Mouse (Mus musculus): Measurements from ENCODE around the gene Cxxc4. TPM values are rescaled to one million over a fixed set of nuclear protein-coding genes. Genes with fewer than 3 reads are reported as not detected.

Cxxc4 gene
- polyA plus RNA-seq, 1 experiment from 2014 or later = 10.6 TPM

DNA sequence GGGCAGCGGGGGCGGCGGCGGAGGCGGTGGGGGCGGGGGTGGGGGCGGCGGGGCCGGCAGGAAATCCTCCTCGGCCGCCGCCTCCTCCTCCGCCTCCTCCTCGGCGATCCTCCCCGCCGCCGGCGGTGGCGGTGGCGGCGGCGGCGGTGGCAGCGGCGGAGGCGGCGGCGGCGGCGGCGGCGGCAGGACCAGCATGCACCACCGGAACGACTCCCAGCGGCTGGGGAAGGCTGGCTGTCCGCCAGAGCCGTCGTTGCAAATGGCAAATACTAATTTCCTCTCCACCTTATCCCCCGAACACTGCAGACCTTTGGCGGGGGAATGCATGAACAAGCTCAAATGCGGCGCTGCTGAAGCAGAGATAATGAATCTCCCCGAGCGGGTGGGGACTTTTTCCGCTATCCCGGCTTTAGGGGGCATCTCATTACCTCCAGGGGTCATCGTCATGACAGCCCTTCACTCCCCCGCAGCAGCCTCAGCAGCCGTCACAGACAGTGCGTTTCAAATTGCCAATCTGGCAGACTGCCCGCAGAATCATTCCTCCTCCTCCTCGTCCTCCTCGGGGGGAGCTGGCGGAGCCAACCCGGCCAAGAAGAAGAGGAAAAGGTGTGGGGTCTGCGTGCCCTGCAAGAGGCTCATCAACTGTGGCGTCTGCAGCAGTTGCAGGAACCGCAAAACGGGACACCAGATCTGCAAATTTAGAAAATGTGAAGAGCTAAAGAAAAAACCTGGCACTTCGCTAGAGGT, 3.9 kb downstream of the Cxxc4 start:
- under 1% methylated on average over 31 of the region's 61 CpGs for WGBS
- ATAC-seq (ENCODE audit: insufficient number of reproducible peaks, insufficient read depth, low FRiP score, low read depth) = no peak

GRCm38 (mm10) chr3:134240718-134241025, 4.4 kb downstream of the Cxxc4 start:
- WGBS = 3% methylated on average over 6 of the region's 6 CpGs
- H3K27me3 ChIP-seq (ENCODE audit: control insufficient read depth, insufficient read depth, low read length) = no peaks in the 10 kb centered on the region
- no peaks in the 10 kb centered on the region for H3K9me3 ChIP-seq (ENCODE audit: control insufficient read depth, low read depth, low read length)
- H3K9ac ChIP-seq (replicated peaks; ENCODE audit: low read depth, low read length) = peak overlapping the region; percentile 79; the same call in 1 of the 2 replicates
- peaks cover 17% of the 10 kb centered on the region for H3K4me1 ChIP-seq (ENCODE audit: control insufficient read depth, insufficient read depth, low read length)
- H3K27ac ChIP-seq (ENCODE audit: low read length) = peak overlapping the region; percentile 95; the same call in 1 of the 2 replicates
- ATAC-seq (ENCODE audit: insufficient number of reproducible peaks, insufficient read depth, low FRiP score, low read depth) = no peak
- H3K4me3 ChIP-seq (ENCODE audit: low read depth, low read length) = peak overlapping the region; percentile 68
- H3K36me3 ChIP-seq (ENCODE audit: control insufficient read depth, insufficient read depth, low read length) = no peaks in the 10 kb centered on the region
- peak overlapping the region; percentile 84 for H3K4me2 ChIP-seq (replicated peaks; ENCODE audit: low read depth, low read length)

More for the DNA sequence above, 3.9 kb downstream of the Cxxc4 start:
- Histone ChIP-seq H3K9ac (replicated peaks; ENCODE audit: low read depth, low read length) (peak overlapping the region; percentile 79), H3K4me3 (ENCODE audit: low read depth, low read length) (peak overlapping the region; percentile 68), H3K4me1 (ENCODE audit: control insufficient read depth, insufficient read depth, low read length) (peaks cover 18% of the 10 kb centered on the region), H3K27ac (ENCODE audit: low read length) (peak overlapping the region; percentile 95), H3K4me2 (replicated peaks; ENCODE audit: low read depth, low read length) (peak overlapping the region; percentile 84), H3K9me3 (ENCODE audit: control insufficient read depth, low read depth, low read length) (no peaks in the 10 kb centered on the region), H3K27me3 (ENCODE audit: control insufficient read depth, insufficient read depth, low read length) (no peaks in the 10 kb centered on the region), H3K36me3 (ENCODE audit: control insufficient read depth, insufficient read depth, low read length) (no peaks in the 10 kb centered on the region)

GRCm38 (mm10) chr3:134243168-134243849, 7.0 kb downstream of the Cxxc4 start:
- Histone ChIP-seq H3K4me3 (ENCODE audit: low read depth, low read length) (no peak overlapping the region), H3K4me2 (replicated peaks; ENCODE audit: low read depth, low read length) (0 out of 2 replicates have a peak overlapping the region, but pooled peaks have one; percentile 0), H3K36me3 (ENCODE audit: control insufficient read depth, insufficient read depth, low read length) (no peaks in the 10 kb centered on the region), H3K9ac (replicated peaks; ENCODE audit: low read depth, low read length) (no peak overlapping the region), H3K27ac (ENCODE audit: low read length) (no peak overlapping the region), H3K27me3 (ENCODE audit: control insufficient read depth, insufficient read depth, low read length) (no peaks in the 10 kb centered on the region), H3K4me1 (ENCODE audit: control insufficient read depth, insufficient read depth, low read length) (peaks cover 17% of the 10 kb centered on the region), H3K9me3 (ENCODE audit: control insufficient read depth, low read depth, low read length) (no peaks in the 10 kb centered on the region)
- WGBS = 8% methylated on average over 2 of the region's 2 CpGs
- peak; percentile 54; the same call in 1 of the 2 replicates for ATAC-seq (ENCODE audit: insufficient number of reproducible peaks, insufficient read depth, low FRiP score, low read depth)

DNA sequence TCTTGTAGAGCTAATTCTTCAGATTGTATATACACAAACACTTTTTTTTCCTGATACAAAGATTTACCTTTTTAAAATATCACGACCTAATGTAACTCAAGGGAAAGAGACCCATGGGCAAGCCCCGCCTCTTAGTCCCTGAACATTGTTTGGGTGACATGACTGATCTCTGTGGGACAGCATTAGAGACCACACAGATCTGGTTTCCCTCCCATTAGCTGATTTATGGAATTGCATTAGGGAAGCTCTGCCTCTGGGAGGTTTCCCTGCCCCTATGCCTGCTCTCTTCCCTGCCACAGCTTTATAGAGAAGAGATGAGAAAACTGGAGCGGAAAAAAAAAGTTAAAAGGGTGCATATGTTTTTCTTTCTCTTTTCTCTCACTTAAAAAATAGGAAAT, 7.6 kb downstream of the Cxxc4 start:
- no peak for ATAC-seq (ENCODE audit: insufficient number of reproducible peaks, insufficient read depth, low FRiP score, low read depth)
- Histone ChIP-seq H3K36me3 (ENCODE audit: control insufficient read depth, insufficient read depth, low read length) (no peaks in the 10 kb centered on the region), H3K4me3 (ENCODE audit: low read depth, low read length) (no peak overlapping the region), H3K27ac (ENCODE audit: low read length) (no peak overlapping the region), H3K9ac (replicated peaks; ENCODE audit: low read depth, low read length) (no peak overlapping the region), H3K4me2 (replicated peaks; ENCODE audit: low read depth, low read length) (no peak overlapping the region), H3K27me3 (ENCODE audit: control insufficient read depth, insufficient read depth, low read length) (no peaks in the 10 kb centered on the region), H3K4me1 (ENCODE audit: control insufficient read depth, insufficient read depth, low read length) (peaks cover 14% of the 10 kb centered on the region), H3K9me3 (ENCODE audit: control insufficient read depth, low read depth, low read length) (no peaks in the 10 kb centered on the region)
- 19% methylated on average over 3 of the region's 3 CpGs for WGBS

GRCm38 (mm10) chr3:134254221-134254620, 17.9 kb downstream of the Cxxc4 start:
- Histone ChIP-seq H3K9ac (replicated peaks; ENCODE audit: low read depth, low read length) (no peak overlapping the region), H3K27me3 (ENCODE audit: control insufficient read depth, insufficient read depth, low read length) (no peaks in the 10 kb centered on the region), H3K4me3 (ENCODE audit: low read depth, low read length) (no peak overlapping the region), H3K4me1 (ENCODE audit: control insufficient read depth, insufficient read depth, low read length) (no peaks in the 10 kb centered on the region), H3K27ac (ENCODE audit: low read length) (no peak overlapping the region), H3K4me2 (replicated peaks; ENCODE audit: low read depth, low read length) (no peak overlapping the region), H3K36me3 (ENCODE audit: control insufficient read depth, insufficient read depth, low read length) (no peaks in the 10 kb centered on the region), H3K9me3 (ENCODE audit: control insufficient read depth, low read depth, low read length) (no peaks in the 10 kb centered on the region)
- no peak for ATAC-seq (ENCODE audit: insufficient number of reproducible peaks, insufficient read depth, low FRiP score, low read depth)
- 35% methylated on average over 2 of the region's 2 CpGs for WGBS

- no peak for ATAC-seq (ENCODE audit: insufficient number of reproducible peaks, insufficient read depth, low FRiP score, low read depth)
Measured at GRCm38 (mm10) chr3:134258715-134259114, 22.4 kb downstream of the Cxxc4 start.

GRCm38 (mm10) chr3:134259300-134259699, 23.0 kb downstream of the Cxxc4 start:
- Histone ChIP-seq H3K4me2 (replicated peaks; ENCODE audit: low read depth, low read length) (no peak overlapping the region), H3K9ac (replicated peaks; ENCODE audit: low read depth, low read length) (no peak overlapping the region), H3K9me3 (ENCODE audit: control insufficient read depth, low read depth, low read length) (no peaks in the 10 kb centered on the region), H3K4me3 (ENCODE audit: low read depth, low read length) (no peak overlapping the region), H3K4me1 (ENCODE audit: control insufficient read depth, insufficient read depth, low read length) (no peaks in the 10 kb centered on the region), H3K36me3 (ENCODE audit: control insufficient read depth, insufficient read depth, low read length) (no peaks in the 10 kb centered on the region), H3K27me3 (ENCODE audit: control insufficient read depth, insufficient read depth, low read length) (no peaks in the 10 kb centered on the region), H3K27ac (ENCODE audit: low read length) (no peak overlapping the region)
- ATAC-seq (ENCODE audit: insufficient number of reproducible peaks, insufficient read depth, low FRiP score, low read depth) = no peak
- WGBS = 64% methylated on average over 3 of the region's 3 CpGs

More at GRCm38 (mm10) chr3:134258715-134259114, 22.4 kb downstream of the Cxxc4 start:
- H3K4me2 ChIP-seq (replicated peaks; ENCODE audit: low read depth, low read length) = no peak overlapping the region
- H3K4me3 ChIP-seq (ENCODE audit: low read depth, low read length) = no peak overlapping the region
- H3K4me1 ChIP-seq (ENCODE audit: control insufficient read depth, insufficient read depth, low read length) = no peaks in the 10 kb centered on the region
- H3K9me3 ChIP-seq (ENCODE audit: control insufficient read depth, low read depth, low read length) = no peaks in the 10 kb centered on the region
- no peaks in the 10 kb centered on the region for H3K27me3 ChIP-seq (ENCODE audit: control insufficient read depth, insufficient read depth, low read length)
- no peaks in the 10 kb centered on the region for H3K36me3 ChIP-seq (ENCODE audit: control insufficient read depth, insufficient read depth, low read length)
- 63% methylated on average over 5 of the region's 5 CpGs for WGBS
- H3K9ac ChIP-seq (replicated peaks; ENCODE audit: low read depth, low read length) = no peak overlapping the region
- H3K27ac ChIP-seq (ENCODE audit: low read length) = no peak overlapping the region

DNA sequence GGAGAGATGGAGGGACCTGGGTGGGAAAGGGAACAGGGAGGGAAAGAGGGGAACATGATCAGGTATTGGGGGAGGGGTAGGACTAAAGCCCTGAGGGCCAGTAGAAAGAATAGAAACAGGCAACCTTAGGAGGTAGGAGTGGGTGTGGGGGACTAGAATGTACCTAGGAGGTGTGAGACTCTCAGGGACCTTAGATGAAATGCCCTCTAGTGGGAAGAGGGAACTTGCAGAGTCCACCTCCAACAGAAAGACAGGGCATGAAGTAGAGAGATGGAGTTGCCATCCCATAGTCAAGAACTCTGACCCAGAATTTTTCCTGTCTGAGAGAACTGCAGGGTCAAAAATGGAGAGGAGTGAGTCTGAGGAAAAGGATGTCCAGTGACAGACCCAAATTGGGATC, 43.4 kb downstream of the Cxxc4 start:
- Histone ChIP-seq H3K9me3 (ENCODE audit: control insufficient read depth, low read depth, low read length) (no peaks in the 10 kb centered on the region), H3K9ac (replicated peaks; ENCODE audit: low read depth, low read length) (no peak overlapping the region), H3K4me3 (ENCODE audit: low read depth, low read length) (no peak overlapping the region), H3K4me2 (replicated peaks; ENCODE audit: low read depth, low read length) (no peak overlapping the region), H3K27me3 (ENCODE audit: control insufficient read depth, insufficient read depth, low read length) (no peaks in the 10 kb centered on the region), H3K36me3 (ENCODE audit: control insufficient read depth, insufficient read depth, low read length) (no peaks in the 10 kb centered on the region), H3K27ac (ENCODE audit: low read length) (no peak overlapping the region), H3K4me1 (ENCODE audit: control insufficient read depth, insufficient read depth, low read length) (0 out of 2 replicates have a peak, but pooled peaks cover 4% of the 10 kb centered on the region)
- no peak for ATAC-seq (ENCODE audit: insufficient number of reproducible peaks, insufficient read depth, low FRiP score, low read depth)
